Mouse (Mus musculus) lung, postnatal 0 days (tissue): Measurements from ENCODE around the gene 2900011O08Rik. TPM values are rescaled to one million over a fixed set of nuclear protein-coding genes. Genes with fewer than 3 reads are reported as not detected.
A peak's percentile ranks its signal among the peaks of the same experiment; 100 is the strongest.

Experiments used
- ATAC-seq: fragments of 200-750 bp; cut with Nextera tagmentation; 2 replicates; pipeline ENCODE4 v1.8.0; 2017; ENCODE audit warnings: moderate library complexity
- DNase-seq: peaks from one replicate; pipeline ENCODE4 v3.0.0-alpha.2; 2016; ENCODE audit warnings: low spot score
- H3K27ac ChIP-seq: fragments of 300-500 bp; sonication (generic); 2 replicates; pipeline ENCODE4 v1.5.1; 2014; ENCODE audit warnings: antibody characterized with exemption, mild to moderate bottlenecking, low read length, mixed read lengths
- H3K27me3 ChIP-seq: fragments of 300-500 bp; sonication (generic); replicated peaks from 2 replicates; pipeline ENCODE4 v1.6.1; 2014; ENCODE audit warnings: low read length, mixed read lengths; ENCODE audit not compliant: insufficient read depth
- H3K36me3 ChIP-seq: fragments of 300-500 bp; sonication (generic); 2 replicates; pipeline ENCODE4 v1.6.1; 2014; ENCODE audit warnings: low read length, mixed read lengths; ENCODE audit not compliant: insufficient read depth
- H3K4me1 ChIP-seq: fragments of 300-500 bp; sonication (generic); 2 replicates; pipeline ENCODE4 v1.6.1; 2014; ENCODE audit warnings: antibody characterized with exemption, low read depth, low read length, mixed read lengths; ENCODE audit not compliant: insufficient read depth
- H3K4me2 ChIP-seq: fragments of 300-500 bp; sonication (generic); replicated peaks from 2 replicates; pipeline ENCODE4 v1.6.1; 2014; ENCODE audit warnings: low read depth, mild to moderate bottlenecking, low read length, moderate library complexity, mixed read lengths
- H3K4me3 ChIP-seq: fragments of 300-500 bp; sonication (generic); 2 replicates; pipeline ENCODE4 v1.5.1; 2014; ENCODE audit warnings: low read depth, low read length
- H3K9ac ChIP-seq: fragments of 300-500 bp; sonication (generic); replicated peaks from 2 replicates; pipeline ENCODE4 v1.6.1; 2014; ENCODE audit warnings: low read depth, mild to moderate bottlenecking
- H3K9me3 ChIP-seq: fragments of 300-500 bp; sonication (generic); 2 replicates; pipeline ENCODE4 v1.6.1; 2016; ENCODE audit warnings: low read length, mixed read lengths
- CTCF ChIP-seq: IDR thresholded peaks from 2 replicates; pipeline ENCODE4 v1.5.1; 2016; ENCODE audit warnings: antibody characterized with exemption, mild to moderate bottlenecking
- EP300 ChIP-seq: IDR thresholded peaks from 2 replicates; pipeline ENCODE4 v1.6.1; 2016; ENCODE audit warnings: antibody characterized with exemption, mild to moderate bottlenecking, control low read depth
- WGBS: fragments of 180-500 bp; shearing (Covaris S2); extraction: QIAGEN DNeasy Blood & Tissue Kit; methylation state at CpG from one replicate; pipeline ENCODE4 v1.1.7; 2014; 5-methylcytosine and 5-hydroxymethylcytosine counted together
- polyA plus RNA-seq: library from polyadenylated mRNA; unstranded; fragments of >200 nt; fragmentation: Nextera tagmentation; extraction: Ambion mirVana; gene quantifications from 2 replicates; pipeline ENCODE4 v1.2.1, GENCODE M21; 2015

The 2900011O08Rik gene
- polyA plus RNA-seq, 1 experiment from 2014 or later: not detected

DNA sequence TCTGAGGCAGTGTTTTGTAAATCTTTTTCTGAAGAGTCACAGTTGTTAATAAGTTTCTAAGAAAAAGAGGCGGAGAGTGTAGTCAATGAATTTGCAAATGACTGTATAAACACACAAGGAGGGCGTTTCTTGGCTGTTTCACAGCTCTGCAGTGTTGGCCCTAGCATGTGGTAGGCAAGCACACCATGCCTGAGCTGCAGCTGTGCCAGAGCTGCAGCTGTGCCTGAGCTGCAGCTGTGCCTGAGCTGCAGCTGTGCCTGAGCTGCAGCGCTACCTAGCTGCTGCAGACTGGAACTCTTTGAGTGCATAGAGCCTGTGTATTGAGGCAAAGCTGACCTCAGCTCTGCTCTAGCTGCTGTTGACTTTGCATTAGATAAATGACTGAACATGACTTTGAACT lies 17.8 kb downstream of the 2900011O08Rik start:
- H3K27me3 ChIP-seq: no peaks in the 10 kb centered on the region
- H3K4me1 ChIP-seq: no peaks in the 10 kb centered on the region
- H3K27ac ChIP-seq: no peak overlapping the region
- ATAC-seq (peak; percentile 83), DNase-seq (peak; percentile 23)
- H3K9ac ChIP-seq: no peak overlapping the region
- TF ChIP-seq CTCF (peak; percentile 73), EP300 (no peak)
- H3K9me3 ChIP-seq: no peaks in the 10 kb centered on the region
- no peak overlapping the region for H3K4me2 ChIP-seq
- 26% methylated on average over 3 of the region's 3 CpGs for WGBS
- H3K36me3 ChIP-seq: no peaks in the 10 kb centered on the region
- H3K4me3 ChIP-seq: no peak overlapping the region

DNA sequence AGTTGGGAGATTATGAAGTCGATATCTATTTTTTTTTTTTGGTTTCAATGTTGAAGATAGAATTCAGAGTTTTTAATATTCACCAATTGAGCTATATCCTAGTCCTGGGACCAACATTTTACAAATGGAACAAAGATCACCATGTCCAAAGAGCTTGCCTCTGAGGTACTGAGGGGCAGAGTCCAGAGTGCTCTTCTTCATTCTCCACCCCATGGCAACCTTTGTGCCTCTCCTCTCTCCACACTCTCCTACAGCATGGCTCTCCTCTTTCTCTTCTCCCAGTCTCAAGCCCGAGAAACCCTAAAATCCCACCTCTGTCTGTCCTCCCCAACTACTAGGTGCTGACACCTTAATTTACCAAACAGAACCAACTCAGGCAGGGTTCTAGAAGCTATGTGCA lies 18.3 kb downstream of the 2900011O08Rik start:
- H3K4me2 ChIP-seq: no peak overlapping the region
- no peaks in the 10 kb centered on the region for H3K27me3 ChIP-seq
- no peak overlapping the region for H3K4me3 ChIP-seq
- H3K9ac ChIP-seq: no peak overlapping the region
- DNase-seq: no peak
- H3K9me3 ChIP-seq: no peaks in the 10 kb centered on the region
- H3K4me1 ChIP-seq: no peaks in the 10 kb centered on the region
- 75% methylated on average over 2 of the region's 2 CpGs for WGBS
- no peak for ATAC-seq
- TF ChIP-seq CTCF: no peak
- TF ChIP-seq EP300: no peak
- H3K36me3 ChIP-seq: no peaks in the 10 kb centered on the region
- H3K27ac ChIP-seq: no peak overlapping the region

- WGBS: 66% methylated on average over 4 of the region's 4 CpGs
- Histone ChIP-seq H3K4me2 (no peak overlapping the region), H3K27ac (no peak overlapping the region), H3K36me3 (no peaks in the 10 kb centered on the region), H3K9me3 (no peaks in the 10 kb centered on the region), H3K4me3 (no peak overlapping the region), H3K4me1 (no peaks in the 10 kb centered on the region), H3K27me3 (no peaks in the 10 kb centered on the region), H3K9ac (no peak overlapping the region)
- TF ChIP-seq CTCF (no peak), EP300 (no peak)
- ATAC-seq (no peak), DNase-seq (no peak)
Measured at GRCm38 (mm10) chr16:14005266-14005665, 18.9 kb downstream of the 2900011O08Rik start.

GRCm38 (mm10) chr16:14008081-14008480 lies 21.7 kb downstream of the 2900011O08Rik start:
- WGBS: 66% methylated on average over 2 of the region's 2 CpGs
- H3K4me3 ChIP-seq: no peak overlapping the region
- no peak overlapping the region for H3K27ac ChIP-seq
- H3K9me3 ChIP-seq: no peaks in the 10 kb centered on the region
- H3K4me1 ChIP-seq: no peaks in the 10 kb centered on the region
- H3K27me3 ChIP-seq: no peaks in the 10 kb centered on the region
- H3K9ac ChIP-seq: no peak overlapping the region
- TF ChIP-seq EP300 (no peak), CTCF (no peak)
- DNase-seq (no peak), ATAC-seq (no peak)
- H3K36me3 ChIP-seq: no peaks in the 10 kb centered on the region
- H3K4me2 ChIP-seq: no peak overlapping the region

DNA sequence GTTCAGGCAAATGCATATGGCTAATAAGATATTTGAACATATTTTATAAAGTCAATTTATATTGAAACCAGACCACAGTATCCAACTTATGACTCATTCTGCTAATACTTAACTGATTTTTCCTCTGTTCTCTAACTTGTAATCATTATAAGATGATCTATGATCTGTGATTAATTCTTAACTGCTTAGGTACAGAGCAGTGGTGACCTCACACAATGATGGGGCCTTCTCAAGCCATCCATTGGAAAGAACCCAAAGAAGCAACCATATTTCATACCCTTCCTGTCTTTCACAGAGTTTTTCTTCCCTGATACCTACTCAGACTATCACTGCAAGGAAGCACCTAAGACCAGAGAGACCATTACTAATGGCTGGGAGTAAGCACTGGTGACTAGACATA lies 22.3 kb downstream of the 2900011O08Rik start:
- H3K27ac ChIP-seq: no peak overlapping the region
- H3K9ac ChIP-seq: no peak overlapping the region
- H3K27me3 ChIP-seq: no peaks in the 10 kb centered on the region
- H3K9me3 ChIP-seq: no peaks in the 10 kb centered on the region
- no peaks in the 10 kb centered on the region for H3K4me1 ChIP-seq
- no peak overlapping the region for H3K4me3 ChIP-seq
- TF ChIP-seq CTCF (no peak), EP300 (no peak)
- no peak for ATAC-seq
- no peak overlapping the region for H3K4me2 ChIP-seq
- no peak for DNase-seq
- no peaks in the 10 kb centered on the region for H3K36me3 ChIP-seq

GRCm38 (mm10) chr16:14009966-14010365 lies 23.6 kb downstream of the 2900011O08Rik start:
- no peak overlapping the region for H3K9ac ChIP-seq
- no peak overlapping the region for H3K27ac ChIP-seq
- no peaks in the 10 kb centered on the region for H3K4me1 ChIP-seq
- no peak overlapping the region for H3K4me3 ChIP-seq
- no peak for DNase-seq
- no peak for TF ChIP-seq CTCF
- H3K27me3 ChIP-seq: no peaks in the 10 kb centered on the region
- no peak overlapping the region for H3K4me2 ChIP-seq
- WGBS: 89% methylated on average over 4 of the region's 4 CpGs
- no peaks in the 10 kb centered on the region for H3K36me3 ChIP-seq
- ATAC-seq: no peak
- H3K9me3 ChIP-seq: no peaks in the 10 kb centered on the region

GRCm38 (mm10) chr16:14017306-14017705 lies 30.9 kb downstream of the 2900011O08Rik start:
- ATAC-seq (no peak), DNase-seq (no peak)
- no peak overlapping the region for H3K27ac ChIP-seq
- TF ChIP-seq EP300: no peak
- TF ChIP-seq CTCF: no peak
- no peak overlapping the region for H3K4me2 ChIP-seq
- H3K9me3 ChIP-seq: no peaks in the 10 kb centered on the region
- H3K4me1 ChIP-seq: no peaks in the 10 kb centered on the region
- H3K9ac ChIP-seq: no peak overlapping the region
- H3K36me3 ChIP-seq: no peaks in the 10 kb centered on the region
- H3K4me3 ChIP-seq: no peak overlapping the region
- no peaks in the 10 kb centered on the region for H3K27me3 ChIP-seq
- 76% methylated on average over 8 of the region's 8 CpGs for WGBS
